16 mouse cellular contexts compared by ENCODE assay signal in the genomic region with DNA sequence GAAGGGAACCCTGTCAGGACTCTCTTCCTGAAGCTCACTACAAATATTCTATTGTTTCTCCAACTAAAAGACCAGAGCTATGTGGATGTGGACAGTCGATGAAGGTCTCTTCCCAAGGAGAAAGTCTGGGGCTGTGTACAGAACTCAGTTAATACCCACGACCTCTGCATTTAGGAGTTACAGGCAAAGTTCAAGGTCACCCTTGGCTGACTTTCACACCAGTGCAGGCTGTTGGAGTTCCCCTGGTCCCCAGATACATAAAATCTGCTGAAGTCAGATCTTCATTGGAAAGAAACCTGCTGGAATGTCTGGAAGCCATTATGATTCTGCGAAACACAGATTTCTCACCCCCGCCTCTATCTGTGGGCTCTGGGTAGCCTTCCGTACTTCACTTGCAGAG. TPM values are rescaled to one million over a fixed set of nuclear protein-coding genes. Genes with fewer than 3 reads are reported as not detected.
DNase-seq lines count a peak whose midpoint lies in the region; ATAC-seq and TF ChIP-seq lines count a peak whose summit lies in the region.
"Had no signal": no experiment of that assay in that cellular context is flagged by ENCODE, and none has a peak within 500 bp of the region (broad histone marks: within the 10 kb centered on the region; RNA-seq: fewer than 3 reads in every experiment).

No protein-coding gene starts in this region.

- in situ Hi-C loops in CH12.LX (cut with MboI; ENCODE audit: low pct_ligation_motif_present, low pct_unique_long_range_greater_than_20kb, low sequenced_read_pairs), result no loop called here

- peak overlapping the region; percentile 63 for H3K27ac ChIP-seq in heart, adult 2 months
- peak overlapping the region; percentile 41; the same call in 1 of the 2 replicates for H3K27ac ChIP-seq in hindbrain, postnatal 0 days
- H3K27ac ChIP-seq in hindbrain, embryonic 12.5 days, result no peak overlapping the region
- peak overlapping the region; percentile 72 for H3K27ac ChIP-seq in CH12.LX (ENCODE audit: insufficient read depth, low read depth)
- H3K27ac ChIP-seq in embryonic facial prominence, embryonic 14.5 days (replicated peaks; ENCODE audit: low read depth, low read length), result no peak overlapping the region
- H3K27ac ChIP-seq: forebrain, embryonic 15.5 days; macrophage; midbrain, embryonic 15.5 days had no signal

- H3K4me1 ChIP-seq in heart, adult 2 months (ENCODE audit: control insufficient read depth, insufficient read depth, low read length), result peaks cover 31% of the 10 kb centered on the region
- peaks cover 6% of the 10 kb centered on the region for H3K4me1 ChIP-seq in hindbrain, postnatal 0 days (ENCODE audit: insufficient read depth, low read length)
- H3K4me1 ChIP-seq in hindbrain, embryonic 12.5 days, result peaks cover 16% of the 10 kb centered on the region
- peaks cover 19 to 66% of the 10 kb centered on the region in 2 experiments for H3K4me1 ChIP-seq in CH12.LX (ENCODE audit: control insufficient read depth in 1 of 2, insufficient read depth in 2 of 2)
- H3K4me1 ChIP-seq in embryonic facial prominence, embryonic 14.5 days (ENCODE audit: control insufficient read depth, insufficient read depth, low read length), result peaks cover 52% of the 10 kb centered on the region

- no peaks in the 10 kb centered on the region for H3K27me3 ChIP-seq in heart, adult 2 months (ENCODE audit: control insufficient read depth, insufficient read depth, low read length)
- no peaks in the 10 kb centered on the region for H3K27me3 ChIP-seq in hindbrain, postnatal 0 days (ENCODE audit: insufficient read depth, low read length)
- no peaks in the 10 kb centered on the region for H3K27me3 ChIP-seq in hindbrain, embryonic 12.5 days
- no peaks in the 10 kb centered on the region for H3K27me3 ChIP-seq in CH12.LX (replicated peaks)
- H3K27me3 ChIP-seq in embryonic facial prominence, embryonic 14.5 days (replicated peaks; ENCODE audit: control insufficient read depth, insufficient read depth, low read length), result no peaks in the 10 kb centered on the region
- H3K27me3 ChIP-seq: forebrain, embryonic 15.5 days; midbrain, embryonic 15.5 days; stomach, embryonic 15.5 days had no signal

- TF ChIP-seq RAD21 in CH12.LX (IDR thresholded peaks at IDR 0.05; ENCODE audit: low read depth, low read length), result no peak

- dilution Hi-C loops in CH12.LX (cut with MboI; ENCODE audit: extremely low pct_ligation_motif_present, extremely low pct_unique_long_range_greater_than_20kb, low sequenced_read_pairs), result no loop called here

- no peaks in the 10 kb centered on the region for H3K9me3 ChIP-seq in hindbrain, postnatal 0 days (ENCODE audit: low read length)
- H3K9me3 ChIP-seq in hindbrain, embryonic 12.5 days (replicated peaks), result no peaks in the 10 kb centered on the region
- no peaks in the 10 kb centered on the region for H3K9me3 ChIP-seq in CH12.LX (replicated peaks; ENCODE audit: low read length)
- no peaks in the 10 kb centered on the region for H3K9me3 ChIP-seq in embryonic facial prominence, embryonic 14.5 days (ENCODE audit: control insufficient read depth, low read length)
- H3K9me3 ChIP-seq: forebrain, embryonic 15.5 days; midbrain, embryonic 15.5 days; stomach, embryonic 15.5 days had no signal

- TF ChIP-seq EP300 in heart, adult 2 months (IDR thresholded peaks at IDR 0.05; ENCODE audit: insufficient read depth, low read depth, low read length), result no peak
- TF ChIP-seq EP300 in CH12.LX (IDR thresholded peaks at IDR 0.05; ENCODE audit: low read length), result no peak

- no peak overlapping the region for H3K9ac ChIP-seq in heart, adult 2 months (ENCODE audit: low read depth, low read length)
- no peak overlapping the region for H3K9ac ChIP-seq in hindbrain, postnatal 0 days (replicated peaks; ENCODE audit: low read length)
- H3K9ac ChIP-seq in hindbrain, embryonic 12.5 days, result no peak overlapping the region
- H3K9ac ChIP-seq in CH12.LX (ENCODE audit: insufficient read depth, low read depth), result no peak overlapping the region
- no peak overlapping the region for H3K9ac ChIP-seq in embryonic facial prominence, embryonic 14.5 days (ENCODE audit: low read depth, low read length)
- H3K9ac ChIP-seq: forebrain, embryonic 15.5 days; midbrain, embryonic 15.5 days; stomach, embryonic 15.5 days had no signal

- H3K79me2 ChIP-seq in heart, adult 2 months (replicated peaks; ENCODE audit: control insufficient read depth, insufficient read depth, low read length), result peaks cover 3% of the 10 kb centered on the region; the same call in 1 of the 2 replicates
- H3K79me2 ChIP-seq in CH12.LX (replicated peaks; ENCODE audit: control insufficient read depth, extremely low read depth, insufficient read depth, poor library complexity, severe bottlenecking), result peaks cover 57% of the 10 kb centered on the region

- no peak for TF ChIP-seq CTCF in heart, adult 2 months (IDR thresholded peaks at IDR 0.05)
- TF ChIP-seq CTCF in hindbrain, postnatal 0 days (IDR thresholded peaks at IDR 0.05; ENCODE audit: low read depth), result no peak
- TF ChIP-seq CTCF in CH12.LX (conservative IDR thresholded peaks at IDR 0.05 in 1 of 2, IDR thresholded peaks at IDR 0.05 in 1 of 2; ENCODE audit: low read depth in 2 of 2, low read length in 2 of 2), result no peak

- no peak for DNase-seq in heart, adult 2 months
- no peak for DNase-seq in heart, postnatal 36 days
- DNase-seq in hindbrain, postnatal 0 days (ENCODE audit: low spot score), result no peak
- peak; percentile 41 for DNase-seq in CH12.LX (ENCODE audit: extremely low read depth)
- DNase-seq in embryonic facial prominence, embryonic 14.5 days (ENCODE audit: low spot score), result peak; percentile 50
- DNase-seq in urinary bladder, adult 2 months (ENCODE audit: low spot score), result no peak
- no peak for DNase-seq in adrenal gland, adult 8-10 months
- DNase-seq: adrenal gland, postnatal 25 days; cerebellum, postnatal 36 days; lung, adult 18-20 months; thymus, postnatal 25 days had no signal

- intact Hi-C loops in heart, adult 2 months (cut with DNase I), result no loop called here
- intact Hi-C loops in heart, postnatal 36 days (cut with DNase I), result no loop called here

- no peak overlapping the region for H3K4me2 ChIP-seq in hindbrain, postnatal 0 days (ENCODE audit: low read depth, low read length)
- no peak overlapping the region for H3K4me2 ChIP-seq in hindbrain, embryonic 12.5 days (replicated peaks)
- H3K4me2 ChIP-seq in CH12.LX (ENCODE audit: insufficient read depth, low read depth, poor library complexity, severe bottlenecking), result peak overlapping the region; percentile 69; the same call in 1 of the 2 replicates
- H3K4me2 ChIP-seq in embryonic facial prominence, embryonic 14.5 days (ENCODE audit: low read depth, low read length), result no peak overlapping the region
- H3K4me2 ChIP-seq: forebrain, embryonic 15.5 days; midbrain, embryonic 15.5 days; stomach, embryonic 15.5 days had no signal

- ATAC-seq in hindbrain, postnatal 0 days, result no peak
- no peak for ATAC-seq in hindbrain, embryonic 12.5 days (ENCODE audit: low FRiP score)
- ATAC-seq in embryonic facial prominence, embryonic 14.5 days (ENCODE audit: low read depth), result no peak
- ATAC-seq: forebrain, embryonic 15.5 days; midbrain, embryonic 15.5 days had no signal

- H3K36me3 ChIP-seq in heart, adult 2 months (ENCODE audit: control insufficient read depth, insufficient read depth, low read length), result peaks cover 24% of the 10 kb centered on the region
- H3K36me3 ChIP-seq in hindbrain, postnatal 0 days (ENCODE audit: insufficient read depth, low read length), result no peaks in the 10 kb centered on the region
- no peaks in the 10 kb centered on the region for H3K36me3 ChIP-seq in hindbrain, embryonic 12.5 days
- H3K36me3 ChIP-seq in CH12.LX (replicated peaks in 1 of 2; ENCODE audit: control insufficient read depth in 1 of 2, insufficient read depth in 1 of 2, low read length in 1 of 2), result peaks cover 4 to 9% of the 10 kb centered on the region in 2 experiments
- H3K36me3 ChIP-seq in embryonic facial prominence, embryonic 14.5 days (ENCODE audit: control insufficient read depth, insufficient read depth, low read length), result no peaks in the 10 kb centered on the region
- H3K36me3 ChIP-seq: forebrain, embryonic 15.5 days; midbrain, embryonic 15.5 days; stomach, embryonic 15.5 days had no signal

- no peak overlapping the region for H3K4me3 ChIP-seq in heart, adult 2 months
- H3K4me3 ChIP-seq in hindbrain, postnatal 0 days (ENCODE audit: low read length), result no peak overlapping the region
- no peak overlapping the region for H3K4me3 ChIP-seq in hindbrain, embryonic 12.5 days
- H3K4me3 ChIP-seq in CH12.LX (replicated peaks in 1 of 3; ENCODE audit: low read depth in 2 of 3, low read length in 2 of 3, poor library complexity in 1 of 3), result no peak overlapping the region
- H3K4me3 ChIP-seq in embryonic facial prominence, embryonic 14.5 days (ENCODE audit: low read depth, low read length), result no peak overlapping the region
- H3K4me3 ChIP-seq: forebrain, embryonic 15.5 days; midbrain, embryonic 15.5 days; stomach, embryonic 15.5 days had no signal

- TF ChIP-seq POLR2A in heart, adult 2 months (IDR thresholded peaks at IDR 0.05; ENCODE audit: insufficient read depth, low read depth, low read length), result no peak
- TF ChIP-seq POLR2A in CH12.LX (IDR thresholded peaks at IDR 0.05; ENCODE audit: low read depth, low read length), result no peak

- WGBS in heart, adult 2 months, result 56% methylated on average over 5 of the region's 5 CpGs
- WGBS in hindbrain, postnatal 0 days, result 72% methylated on average over 5 of the region's 5 CpGs
- 68% methylated on average over 5 of the region's 5 CpGs for WGBS in hindbrain, embryonic 12.5 days
- WGBS in embryonic facial prominence, embryonic 14.5 days, result 43% methylated on average over 5 of the region's 5 CpGs

RNA-seq across cellular contexts. Expression of gene Jmjd1c, which starts 44.5 kb away (rescaled TPM):
- total RNA-seq in heart, adult 2 months (2021), result 10 to 100 TPM; 34.5 to 36.8 TPM
- polyA plus RNA-seq in heart, adult 2 months (2012; rRNA removed), result 8.5 and 14.7 TPM in 2 replicates
- total RNA-seq in heart, postnatal 36 days (2021), result 10 to 100 TPM; 39.4 to 41.1 TPM
- total RNA-seq in hindbrain, postnatal 0 days (2014; rRNA removed), result 53.7 and 54.1 TPM in 2 replicates
- 45.4 and 45.6 TPM in 2 replicates for polyA plus RNA-seq in hindbrain, postnatal 0 days (2015; fragmentation: Nextera tagmentation; extraction: Ambion mirVana)
- 60.1 and 65.1 TPM in 2 replicates for polyA plus RNA-seq in hindbrain, embryonic 12.5 days (2016; fragmentation: Nextera tagmentation; extraction: Ambion mirVana)
- total RNA-seq in CH12.LX (2012; rRNA removed) (41.2 and 41.6 TPM in 2 replicates), CH12.LX (2014; rRNA removed) (41.2 and 41.4 TPM in 2 replicates)
- 40.9 and 50.1 TPM in 2 replicates for polyA plus RNA-seq in CH12.LX (2012; ENCODE audit: insufficient read length, low read depth)
- polyA plus RNA-seq in embryonic facial prominence, embryonic 14.5 days (2014; fragmentation: Nextera tagmentation; extraction: Ambion mirVana), result 44.0 and 44.4 TPM in 2 replicates
- 28.3 and 31.8 TPM in 2 replicates for polyA plus RNA-seq in urinary bladder, adult 2 months (2012; rRNA removed)
- total RNA-seq in adrenal gland, adult 8-10 months (2022), result 100 to 1,000 TPM in 1 of 4 experiments, 10 to 100 TPM in 3; 54.1 to 103 (median 65.0) TPM

RNA-seq across cellular contexts. Expression of gene Reep3, which starts 45.3 kb away (rescaled TPM):
- total RNA-seq in heart, adult 2 months (2021), result 10 to 100 TPM; 19.7 to 20.2 TPM
- polyA plus RNA-seq in heart, adult 2 months (2012; rRNA removed), result 14.9 and 27.7 TPM in 2 replicates
- total RNA-seq in heart, postnatal 36 days (2021), result 10 to 100 TPM; 22.2 to 22.5 TPM
- total RNA-seq in hindbrain, postnatal 0 days (2014; rRNA removed), result 33.9 and 35.5 TPM in 2 replicates
- 36.2 and 37.5 TPM in 2 replicates for polyA plus RNA-seq in hindbrain, postnatal 0 days (2015; fragmentation: Nextera tagmentation; extraction: Ambion mirVana)
- 53.3 and 54.0 TPM in 2 replicates for polyA plus RNA-seq in hindbrain, embryonic 12.5 days (2016; fragmentation: Nextera tagmentation; extraction: Ambion mirVana)
- total RNA-seq in CH12.LX (2012; rRNA removed) (20.3 and 23.2 TPM in 2 replicates), CH12.LX (2014; rRNA removed) (20.0 and 23.3 TPM in 2 replicates)
- polyA plus RNA-seq in CH12.LX (2012; ENCODE audit: insufficient read length, low read depth), result 20.5 and 21.8 TPM in 2 replicates
- polyA plus RNA-seq in embryonic facial prominence, embryonic 14.5 days (2014; fragmentation: Nextera tagmentation; extraction: Ambion mirVana), result 39.6 and 40.0 TPM in 2 replicates
- polyA plus RNA-seq in urinary bladder, adult 2 months (2012; rRNA removed), result 50.7 and 62.2 TPM in 2 replicates
- total RNA-seq in adrenal gland, adult 8-10 months (2022), result 10 to 100 TPM; 33.5 to 49.1 (median 44.9) TPM

Comparison
In these comparisons a context has a peak if more than half of its experiments do, and no peak if none do; other contexts are left out.
1. H3K27ac ChIP-seq: peak in heart, adult 2 months (single experiment), hindbrain, postnatal 0 days (single experiment) and CH12.LX (single experiment); none in hindbrain, embryonic 12.5 days (single experiment) and embryonic facial prominence, embryonic 14.5 days (single experiment).
2. DNase-seq: peak in CH12.LX (single experiment) and embryonic facial prominence, embryonic 14.5 days (single experiment); none in heart, adult 2 months (0 of 2), heart, postnatal 36 days (0 of 2), hindbrain, postnatal 0 days (single experiment), urinary bladder, adult 2 months (single experiment) and adrenal gland, adult 8-10 months (single experiment).